Mouse (Mus musculus): Measurements from ENCODE around the gene Aacs. TPM values are rescaled to one million over a fixed set of nuclear protein-coding genes. Genes with fewer than 3 reads are reported as not detected.

Gene Aacs
- total RNA-seq, 2 experiments from 2014 or later, result 2.8 to 3.3 TPM

DNA sequence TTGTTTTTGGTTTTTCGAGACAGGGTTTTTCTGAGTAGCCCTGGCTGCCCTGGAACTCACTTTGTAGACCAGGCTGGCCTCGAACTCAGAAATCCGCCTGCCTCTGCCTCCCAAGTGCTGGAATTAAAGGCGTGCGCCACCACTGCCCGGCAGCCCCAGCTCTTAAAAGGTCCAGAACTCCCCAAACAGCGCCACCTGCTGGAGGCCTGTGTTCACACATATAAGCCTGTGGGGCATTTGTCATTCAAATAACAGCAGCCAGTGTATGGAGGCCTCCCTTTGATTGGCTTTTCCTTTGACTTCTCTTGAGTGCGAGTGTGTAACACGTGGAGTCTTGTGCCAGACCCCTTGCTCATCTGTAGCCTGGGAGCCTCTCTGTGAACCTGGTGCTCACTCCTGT, 32.0 kb downstream of the Aacs start:
- no peak for DNase-seq
- Histone ChIP-seq H3K27ac (no peak overlapping the region), H3K4me3 (no peak overlapping the region)
- peak; percentile 36; the same call in 1 of the 2 replicates for TF ChIP-seq CTCF (IDR thresholded peaks at IDR 0.05)
- intact Hi-C loops (cut with DNase I), result no loop called here

DNA sequence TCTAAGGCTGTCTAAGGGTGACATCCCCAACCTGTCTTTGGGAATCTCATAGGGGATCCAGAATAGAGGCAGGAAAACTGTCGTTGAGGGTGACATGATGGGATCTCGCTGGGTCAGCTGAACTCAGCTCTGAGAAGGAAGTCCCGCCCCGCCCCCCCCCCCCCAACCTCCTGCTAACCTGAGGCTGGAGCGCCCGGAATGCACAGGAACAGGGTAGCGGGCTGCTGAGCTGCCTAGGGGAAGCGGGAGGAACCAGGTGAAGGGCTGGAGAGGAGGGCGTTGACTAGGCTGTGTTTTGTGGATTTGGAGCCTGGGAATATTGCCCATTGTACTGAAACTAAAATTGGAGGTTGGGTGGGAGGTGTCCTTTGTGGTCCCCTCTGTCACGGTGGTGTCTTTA, 32.4 kb downstream of the Aacs start:
- TF ChIP-seq CTCF (IDR thresholded peaks at IDR 0.05), result no peak
- no peak overlapping the region for H3K4me3 ChIP-seq
- H3K27ac ChIP-seq, result no peak overlapping the region
- intact Hi-C loops (cut with DNase I), result no loop called here
- DNase-seq, result no peak

DNA sequence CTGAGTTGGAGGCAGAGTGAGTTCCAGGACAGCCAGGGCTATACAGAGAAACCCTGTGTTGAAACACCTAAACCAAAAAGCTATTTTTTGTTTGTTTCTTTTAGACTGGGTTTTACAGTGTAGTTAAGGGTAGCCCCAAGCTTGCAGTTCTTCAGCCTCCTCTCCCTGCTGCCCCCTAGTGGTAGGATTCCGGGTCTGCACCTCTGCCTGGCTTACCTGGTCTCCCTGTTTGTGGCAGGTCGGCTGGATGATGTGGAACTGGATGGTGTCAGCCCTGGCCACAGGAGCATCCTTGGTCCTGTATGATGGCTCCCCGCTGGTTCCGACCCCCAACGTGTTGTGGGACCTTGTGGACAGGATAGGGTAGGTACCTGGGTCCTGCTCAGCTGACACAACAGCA, 33.9 kb downstream of the Aacs start:
- peak; percentile 86 for TF ChIP-seq CTCF (IDR thresholded peaks at IDR 0.05)
- peak; percentile 56 for DNase-seq
- intact Hi-C loops (cut with DNase I), result no loop called here
- Histone ChIP-seq H3K4me3 (no peak overlapping the region), H3K27ac (no peak overlapping the region)

DNA sequence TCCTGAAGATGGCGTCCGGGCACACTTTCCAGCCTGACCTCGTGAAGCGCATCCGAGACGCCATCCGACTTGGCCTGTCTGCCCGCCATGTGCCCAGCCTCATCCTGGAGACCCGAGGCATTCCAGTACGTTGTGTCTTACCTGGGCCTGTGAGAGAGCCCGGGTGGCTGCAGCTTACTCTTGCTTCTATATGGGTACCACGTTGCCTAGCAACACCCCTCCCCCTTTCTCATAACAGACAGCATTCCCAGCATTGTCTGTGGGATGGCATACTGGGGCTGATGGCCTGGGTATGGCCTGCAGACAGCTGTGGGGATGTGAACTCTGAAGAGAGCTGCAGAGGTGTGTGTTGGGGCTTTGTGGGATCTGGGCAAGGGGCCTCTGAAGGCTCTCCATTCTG, 39.4 kb downstream of the Aacs start:
- Histone ChIP-seq H3K27ac (no peak overlapping the region), H3K4me3 (no peak overlapping the region)
- no peak for TF ChIP-seq CTCF (IDR thresholded peaks at IDR 0.05)
- intact Hi-C loops (cut with DNase I), result no loop called here
- no peak for DNase-seq

GRCm38 (mm10) chr5:125518640-125519039, 43.0 kb downstream of the Aacs start:
- Histone ChIP-seq H3K27ac (no peak overlapping the region), H3K4me3 (no peak overlapping the region)
- intact Hi-C loops (cut with DNase I), result no loop called here
- peak; percentile 50 for TF ChIP-seq CTCF (IDR thresholded peaks at IDR 0.05)
- DNase-seq, result peak; percentile 37

GRCm38 (mm10) chr5:125520930-125521590, 45.4 kb downstream of the Aacs start:
- Histone ChIP-seq H3K27ac (peak overlapping the region; percentile 28; the same call in 1 of the 2 replicates), H3K4me3 (peak overlapping the region; percentile 61)
- intact Hi-C loops (cut with DNase I), result no loop called here
- DNase-seq, result no peak
- no peak for TF ChIP-seq CTCF (IDR thresholded peaks at IDR 0.05)

DNA sequence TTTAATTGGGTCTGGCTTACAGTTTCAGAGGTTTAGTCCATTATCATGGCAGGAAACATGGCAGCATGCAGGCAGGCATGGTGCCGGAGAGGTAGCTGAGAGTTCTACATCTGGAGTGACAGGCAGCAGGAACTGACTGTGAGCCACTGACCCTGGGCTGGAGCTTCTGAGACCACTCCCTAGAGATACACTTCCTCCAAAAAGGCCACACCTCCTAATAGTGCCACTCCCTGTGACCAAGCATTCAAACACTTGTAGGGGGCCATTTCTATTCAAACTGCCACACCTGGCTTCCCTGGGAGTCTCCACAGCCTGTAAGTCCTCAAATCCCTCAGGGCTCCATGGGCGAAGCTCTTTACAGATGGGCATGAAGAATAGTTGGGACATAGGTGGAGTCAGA, 47.7 kb downstream of the Aacs start:
- Histone ChIP-seq H3K27ac (no peak overlapping the region), H3K4me3 (no peak overlapping the region)
- no peak for TF ChIP-seq CTCF (IDR thresholded peaks at IDR 0.05)
- no peak for DNase-seq
- intact Hi-C loops (cut with DNase I), result no loop called here

- no peak overlapping the region for H3K4me3 ChIP-seq
- DNase-seq, result no peak
- no peak overlapping the region for H3K27ac ChIP-seq
- TF ChIP-seq CTCF (IDR thresholded peaks at IDR 0.05), result peak; percentile 49
- intact Hi-C loops (cut with DNase I), result no loop called here
Measured at GRCm38 (mm10) chr5:125525516-125525915, 49.9 kb downstream of the Aacs start.

DNA sequence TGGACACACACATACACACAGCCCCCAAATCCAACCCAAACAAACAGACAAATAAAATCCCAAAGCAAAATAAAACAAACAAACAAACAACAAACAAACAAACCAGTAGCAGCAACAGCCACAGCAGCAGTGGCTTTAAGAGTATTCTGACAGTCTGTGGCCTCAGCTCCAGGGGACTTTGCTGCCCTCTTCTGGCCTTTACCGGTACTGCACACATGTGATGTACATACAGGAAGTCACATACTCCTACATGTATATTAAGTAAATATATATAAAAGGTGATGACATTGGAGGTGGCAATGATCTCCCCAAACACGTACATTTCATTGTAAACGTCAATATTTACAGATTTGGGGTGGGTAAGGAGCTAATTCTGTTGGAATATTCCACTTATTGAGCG, 50.9 kb downstream of the Aacs start:
- peak; percentile 48 for TF ChIP-seq CTCF (IDR thresholded peaks at IDR 0.05)
- DNase-seq, result no peak
- intact Hi-C loops (cut with DNase I), result no loop called here
- no peak overlapping the region for H3K27ac ChIP-seq
- H3K4me3 ChIP-seq, result no peak overlapping the region

DNA sequence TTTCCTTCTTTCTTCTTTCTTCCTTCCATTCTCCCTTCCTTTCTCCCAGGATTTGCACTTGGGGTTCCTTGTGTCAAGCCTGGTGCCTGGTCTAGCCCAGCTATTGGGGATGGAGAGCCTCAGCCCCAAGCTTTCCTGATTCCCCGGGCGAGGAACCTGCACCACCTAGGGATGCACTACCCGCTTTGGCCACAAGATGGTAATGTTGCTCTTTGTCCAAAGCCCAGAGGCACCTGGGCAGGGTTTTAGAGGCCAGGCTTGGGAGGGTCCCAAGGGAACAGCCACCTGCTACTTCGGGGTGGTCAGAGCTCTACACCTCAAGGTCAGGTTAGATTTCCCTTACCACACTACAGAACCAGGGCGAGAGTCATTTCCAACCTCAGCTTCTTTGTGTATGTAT, 53.5 kb downstream of the Aacs start:
- DNase-seq, result peak; percentile 71
- TF ChIP-seq CTCF (IDR thresholded peaks at IDR 0.05), result no peak; the same call in 1 of the 2 replicates
- H3K4me3 ChIP-seq, result no peak overlapping the region
- intact Hi-C loops (cut with DNase I), result loop anchor here (1.0 to 2.0 kb wide), 2 partner anchors 50 to 272 kb away; no protein-coding TSS in a partner anchor
- no peak overlapping the region for H3K27ac ChIP-seq

- intact Hi-C loops (cut with DNase I), result no loop called here
- Histone ChIP-seq H3K27ac (no peak within 1 kb of the TSS), H3K4me3 (peak within 1 kb of the TSS; percentile 60)
- DNase-seq, result no peak
- TF ChIP-seq CTCF (IDR thresholded peaks at IDR 0.05), result no peak
Measured at GRCm38 (mm10) chr5:125531634-125532033, 56.0 kb downstream of the Aacs start, which contains the start of gene Tmem132b. TSS of gene Tmem132b (plus strand) at chr5:125531774.

DNA sequence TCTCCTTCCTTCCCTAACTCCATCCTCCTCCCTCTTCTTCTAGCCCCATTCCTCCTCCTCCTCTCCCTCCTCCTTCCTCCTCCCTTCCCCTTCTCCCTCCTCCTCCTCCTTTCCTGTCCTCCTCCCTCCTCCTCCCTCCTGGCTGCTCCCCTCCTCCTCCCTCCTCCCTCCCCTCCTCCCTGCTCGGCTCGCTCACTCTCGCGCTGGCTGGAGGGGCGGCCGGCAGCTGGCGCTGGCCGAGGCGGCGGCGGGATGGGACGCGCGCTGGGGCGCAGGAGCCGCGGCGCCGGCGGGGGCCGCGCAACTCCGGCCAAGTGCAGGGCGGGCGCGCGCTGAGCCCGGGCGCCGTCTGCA, 56.6 kb downstream of the Aacs start:
- Histone ChIP-seq H3K27ac (no peak overlapping the region), H3K4me3 (peak overlapping the region; percentile 60)
- peak; percentile 35 for DNase-seq
- intact Hi-C loops (cut with DNase I), result no loop called here
- no peak for TF ChIP-seq CTCF (IDR thresholded peaks at IDR 0.05)

- TF ChIP-seq CTCF (IDR thresholded peaks at IDR 0.05), result no peak
- intact Hi-C loops (cut with DNase I), result no loop called here
- H3K27ac ChIP-seq, result no peak overlapping the region
- DNase-seq, result no peak
- peak overlapping the region; percentile 60 for H3K4me3 ChIP-seq
Measured at GRCm38 (mm10) chr5:125532545-125533224, 57.1 kb downstream of the Aacs start.

Data from gastrocnemius, adult 2 months (tissue).